Mouse (Mus musculus) liver (tissue): ENCODE measurements around the gene Gprasp1.

Experiments used
- DNase-seq: peaks from one replicate; pipeline ENCODE4 v3.0.0-alpha.2; 2020; ENCODE audit warnings: mixed read lengths

The Gprasp1 gene

DNA sequence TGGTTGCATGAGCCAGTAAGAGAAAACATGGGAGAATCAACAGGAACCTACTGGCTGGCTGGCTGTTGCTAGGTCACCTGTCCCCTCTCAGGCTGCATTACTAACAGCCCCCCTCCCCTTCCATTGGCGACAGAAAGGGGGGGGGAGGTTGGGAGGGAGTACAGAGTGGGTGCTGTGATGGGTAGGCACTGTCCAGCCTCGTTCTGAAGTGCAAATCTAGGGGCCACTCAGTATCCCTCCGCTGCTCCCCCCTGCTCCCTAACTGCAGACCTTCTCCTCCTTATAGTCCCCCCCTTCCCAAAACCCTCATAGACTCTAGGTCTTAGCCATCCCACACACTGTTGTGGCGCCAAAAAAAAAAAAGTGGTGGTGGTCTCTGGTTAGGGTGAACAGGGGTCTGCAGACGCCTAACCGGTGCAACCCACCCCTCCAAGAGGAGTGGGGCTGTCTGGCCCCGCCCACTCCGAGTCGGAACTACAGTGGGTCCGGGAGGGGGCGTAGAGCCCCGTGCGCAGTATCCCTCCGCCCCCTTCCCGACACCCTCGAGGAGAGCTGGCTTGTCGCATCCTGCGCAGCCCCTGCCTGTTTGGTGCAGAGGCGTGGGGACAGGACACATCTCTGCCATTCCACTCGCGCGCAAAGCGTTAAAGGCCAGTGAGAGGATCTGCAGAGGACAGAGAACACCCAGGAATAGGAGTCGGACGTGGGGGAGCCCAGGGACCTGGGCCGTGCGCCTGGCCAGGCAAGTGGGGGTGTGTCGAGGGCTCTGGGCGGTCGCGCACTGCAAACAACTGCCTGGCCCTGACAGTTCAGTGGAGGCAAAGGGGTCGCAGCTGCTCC, 96.2 kb downstream of the Gprasp1 start, which contains the start of gene Gprasp2:
Gprasp2 (plus strand) TSS at position 514 of the 840 bp plus-strand sequence.
- peak; percentile 30 for DNase-seq

DNA sequence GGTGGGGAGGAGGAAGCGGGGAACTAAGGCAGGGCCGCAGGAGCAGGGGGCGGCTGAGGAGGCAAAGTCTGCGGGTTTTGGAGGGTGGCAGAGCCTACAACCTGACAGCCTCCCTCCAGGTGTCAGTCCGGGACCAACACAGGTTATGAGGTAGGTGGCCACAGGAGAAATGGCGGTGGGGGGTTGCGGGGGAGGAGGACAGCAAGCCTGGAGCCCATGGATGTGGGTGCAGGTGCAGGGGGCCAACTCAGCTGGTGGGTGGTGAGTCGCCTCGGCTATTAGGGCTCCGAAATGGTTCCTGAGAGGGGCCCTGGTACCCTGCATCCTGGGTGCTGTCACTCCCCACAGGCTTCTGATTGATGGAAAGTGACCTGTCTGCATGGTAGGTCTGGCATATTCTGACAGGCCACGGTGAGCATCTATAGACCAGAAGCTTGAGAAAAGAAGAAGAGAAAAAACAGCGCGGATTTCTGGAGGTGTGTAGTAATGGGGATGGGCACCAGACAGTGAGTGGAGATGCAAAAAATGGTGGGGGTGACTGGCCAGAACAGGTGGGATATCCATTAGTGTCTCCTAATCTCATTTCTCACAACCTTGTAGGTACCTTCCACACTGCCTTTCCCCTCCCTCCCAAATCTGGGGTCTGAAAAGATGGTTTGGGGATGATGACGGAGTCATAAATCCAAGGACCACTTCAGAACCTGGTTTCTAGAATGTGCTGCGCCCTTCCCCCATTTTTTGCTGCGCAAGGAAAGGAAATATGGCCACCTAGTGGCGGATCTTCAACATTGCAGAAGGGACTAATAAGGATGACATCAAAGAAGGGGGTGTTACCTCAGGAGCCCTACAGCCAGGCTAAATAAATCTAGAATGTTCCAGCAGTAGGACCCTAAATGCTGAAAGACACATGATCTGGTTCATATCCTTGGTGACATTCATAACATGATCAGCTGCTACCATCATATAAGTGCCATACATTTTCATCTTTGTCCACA, 97.2 kb downstream of the Gprasp1 start:
- DNase-seq: peak; percentile 12
